Mouse (Mus musculus): Measurements from ENCODE around the gene Psmc6.

The Psmc6 gene

GRCm38 (mm10) chr14:45329589-45330181, at the start of gene Psmc6:
Gene Psmc6 (plus strand): TSS chr14:45329788.
- under 1% methylated on average over 44 of the region's 44 CpGs for WGBS

GRCm38 (mm10) chr14:45282066-45282465, 47.5 kb upstream of the Psmc6 start:
- 93% methylated on average over 3 of the region's 3 CpGs for WGBS

GRCm38 (mm10) chr14:45291608-45292007, 38.0 kb upstream of the Psmc6 start:
- 69% methylated on average over 4 of the region's 4 CpGs for WGBS

- WGBS, result 66% methylated on average over 4 of the region's 4 CpGs
Measured at GRCm38 (mm10) chr14:45303939-45304338, 25.6 kb upstream of the Psmc6 start.

GRCm38 (mm10) chr14:45304389-45304788, 25.2 kb upstream of the Psmc6 start:
- 60% methylated on average over 4 of the region's 4 CpGs for WGBS

- 95% methylated on average over 5 of the region's 5 CpGs for WGBS
Measured at GRCm38 (mm10) chr14:45305852-45306251, 23.7 kb upstream of the Psmc6 start.

GRCm38 (mm10) chr14:45307630-45308328, 21.8 kb upstream of the Psmc6 start:
- 91% methylated on average over 8 of the region's 8 CpGs for WGBS

GRCm38 (mm10) chr14:45309646-45310045, 19.9 kb upstream of the Psmc6 start:
- 70% methylated on average over 13 of the region's 13 CpGs for WGBS

- 91% methylated on average over 14 of the region's 14 CpGs for WGBS
Measured at GRCm38 (mm10) chr14:45310101-45310500, 19.5 kb upstream of the Psmc6 start.

GRCm38 (mm10) chr14:45316927-45317326, 12.7 kb upstream of the Psmc6 start:
- WGBS, result 64% methylated on average over 5 of the region's 5 CpGs

GRCm38 (mm10) chr14:45317921-45318411, 11.6 kb upstream of the Psmc6 start:
- under 1% methylated on average over 38 of the region's 38 CpGs for whole genome bisulfite sequencing

- 1% methylated on average over 61 of the region's 74 CpGs for WGBS
Measured at GRCm38 (mm10) chr14:45318426-45319236, 11.0 kb upstream of the Psmc6 start, which contains the start of gene Ero1l. Gene Ero1l (minus strand): TSS chr14:45318771.

- WGBS, result 45% methylated on average over 3 of the region's 3 CpGs
Measured at GRCm38 (mm10) chr14:45319237-45319610, 10.4 kb upstream of the Psmc6 start.

- 78% methylated on average over 4 of the region's 4 CpGs for WGBS
Measured at GRCm38 (mm10) chr14:45320111-45320510, 9.5 kb upstream of the Psmc6 start.

- WGBS, result 82% methylated on average over 3 of the region's 3 CpGs
Measured at GRCm38 (mm10) chr14:45321067-45321466, 8.5 kb upstream of the Psmc6 start.

GRCm38 (mm10) chr14:45321622-45322021, 8.0 kb upstream of the Psmc6 start:
- WGBS, result 53% methylated on average over 5 of the region's 5 CpGs

GRCm38 (mm10) chr14:45322450-45322849, 7.1 kb upstream of the Psmc6 start:
- WGBS, result 85% methylated on average over 2 of the region's 2 CpGs

- 86% methylated on average over 3 of the region's 3 CpGs for WGBS
Measured at GRCm38 (mm10) chr14:45323320-45323719, 6.3 kb upstream of the Psmc6 start.

- 86% methylated on average over 4 of the region's 4 CpGs for WGBS
Measured at GRCm38 (mm10) chr14:45328072-45328713, 1.4 kb upstream of the Psmc6 start.

GRCm38 (mm10) chr14:45329018-45329588, 485 bp upstream of the Psmc6 start:
- WGBS, result 8% methylated on average over 8 of the region's 8 CpGs

All from cerebral cortex, adult 2 months (tissue).